Mouse (Mus musculus): Measurements from ENCODE around the gene Rnf225. TPM values are rescaled to one million over a fixed set of nuclear protein-coding genes. Genes with fewer than 3 reads are reported as not detected.

Gene Rnf225
- total and polyA plus RNA-seq, 2 experiments from 2014 or later: 0.19 TPM; not detected in 1

GRCm38 (mm10) chr7:12887585-12887984 is 39.6 kb upstream of the Rnf225 start:
- Histone ChIP-seq H3K36me3 (replicated peaks; ENCODE audit: control insufficient read depth, insufficient read depth, low read length) (peaks cover 61% of the 10 kb centered on the region), H3K9ac (replicated peaks; ENCODE audit: low read depth, low read length) (no peak overlapping the region), H3K4me3 (ENCODE audit: low read depth, low read length) (no peak overlapping the region), H3K4me1 (ENCODE audit: control insufficient read depth, insufficient read depth) (no peaks in the 10 kb centered on the region), H3K4me2 (ENCODE audit: low read depth, low read length) (no peak overlapping the region), H3K27ac (ENCODE audit: low read depth) (no peak overlapping the region), H3K9me3 (replicated peaks; ENCODE audit: control insufficient read depth, low read length) (no peaks in the 10 kb centered on the region), H3K27me3 (ENCODE audit: control insufficient read depth, insufficient read depth, low read length) (no peaks in the 10 kb centered on the region)
- ATAC-seq (ENCODE audit: insufficient read depth, low read depth): no peak
- WGBS: 92% methylated on average over 5 of the region's 5 CpGs
- TF ChIP-seq CTCF (IDR thresholded peaks at IDR 0.05; ENCODE audit: low read depth): no peak
- TF ChIP-seq EP300 (IDR thresholded peaks at IDR 0.05; ENCODE audit: low read depth): no peak
- no peak for DNase-seq (ENCODE audit: low spot score)

GRCm38 (mm10) chr7:12890928-12891327 is 36.3 kb upstream of the Rnf225 start:
- no peak for TF ChIP-seq EP300 (IDR thresholded peaks at IDR 0.05; ENCODE audit: low read depth)
- no peak overlapping the region for H3K4me2 ChIP-seq (ENCODE audit: low read depth, low read length)
- H3K36me3 ChIP-seq (replicated peaks; ENCODE audit: control insufficient read depth, insufficient read depth, low read length): peaks cover 44% of the 10 kb centered on the region
- H3K27me3 ChIP-seq (ENCODE audit: control insufficient read depth, insufficient read depth, low read length): no peaks in the 10 kb centered on the region
- no peaks in the 10 kb centered on the region for H3K4me1 ChIP-seq (ENCODE audit: control insufficient read depth, insufficient read depth)
- DNase-seq (ENCODE audit: low spot score) (no peak), ATAC-seq (ENCODE audit: insufficient read depth, low read depth) (no peak)
- no peak overlapping the region for H3K9ac ChIP-seq (replicated peaks; ENCODE audit: low read depth, low read length)
- 84% methylated on average over 14 of the region's 14 CpGs for WGBS
- no peak overlapping the region for H3K4me3 ChIP-seq (ENCODE audit: low read depth, low read length)
- H3K9me3 ChIP-seq (replicated peaks; ENCODE audit: control insufficient read depth, low read length): no peaks in the 10 kb centered on the region
- H3K27ac ChIP-seq (ENCODE audit: low read depth): no peak overlapping the region

DNA sequence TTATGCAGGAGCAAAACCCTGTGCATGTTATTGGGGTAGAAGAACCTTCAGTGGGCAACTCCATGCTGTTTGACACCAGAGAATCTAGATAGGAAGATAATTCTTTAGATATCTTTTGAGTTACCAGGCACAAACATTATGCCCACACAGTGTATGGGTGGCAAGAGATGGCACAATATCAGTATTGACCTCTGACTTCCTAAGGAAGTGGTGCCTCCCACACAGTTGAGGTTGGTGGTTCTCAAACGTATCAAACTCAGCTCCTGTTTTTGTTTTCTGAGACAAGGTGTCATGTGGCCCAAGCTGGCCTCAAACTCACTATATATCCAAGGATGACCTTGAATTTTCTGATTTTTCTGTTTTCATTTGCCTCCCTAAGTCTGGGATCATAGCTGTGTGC is 35.9 kb upstream of the Rnf225 start:
- TF ChIP-seq EP300 (IDR thresholded peaks at IDR 0.05; ENCODE audit: low read depth) (no peak), CTCF (IDR thresholded peaks at IDR 0.05; ENCODE audit: low read depth) (no peak)
- peaks cover 40% of the 10 kb centered on the region for H3K36me3 ChIP-seq (replicated peaks; ENCODE audit: control insufficient read depth, insufficient read depth, low read length)
- H3K9ac ChIP-seq (replicated peaks; ENCODE audit: low read depth, low read length): no peak overlapping the region
- ATAC-seq (ENCODE audit: insufficient read depth, low read depth) (no peak), DNase-seq (ENCODE audit: low spot score) (no peak)
- H3K4me2 ChIP-seq (ENCODE audit: low read depth, low read length): no peak overlapping the region
- no peaks in the 10 kb centered on the region for H3K4me1 ChIP-seq (ENCODE audit: control insufficient read depth, insufficient read depth)
- 53% methylated on average over 1 of the region's 1 CpGs for WGBS
- H3K27ac ChIP-seq (ENCODE audit: low read depth): no peak overlapping the region
- H3K27me3 ChIP-seq (ENCODE audit: control insufficient read depth, insufficient read depth, low read length): no peaks in the 10 kb centered on the region
- H3K4me3 ChIP-seq (ENCODE audit: low read depth, low read length): no peak overlapping the region
- H3K9me3 ChIP-seq (replicated peaks; ENCODE audit: control insufficient read depth, low read length): no peaks in the 10 kb centered on the region

- Histone ChIP-seq H3K9ac (replicated peaks; ENCODE audit: low read depth, low read length) (peak within 1 kb of the TSS; percentile 58), H3K4me2 (ENCODE audit: low read depth, low read length) (peak within 1 kb of the TSS; percentile 66), H3K9me3 (replicated peaks; ENCODE audit: control insufficient read depth, low read length) (no peaks in the 10 kb centered on the region), H3K4me3 (ENCODE audit: low read depth, low read length) (peak within 1 kb of the TSS; percentile 77), H3K27me3 (ENCODE audit: control insufficient read depth, insufficient read depth, low read length) (no peaks in the 10 kb centered on the region), H3K36me3 (replicated peaks; ENCODE audit: control insufficient read depth, insufficient read depth, low read length) (peaks cover 4% of the 10 kb centered on the region; the same call in 1 of the 2 replicates), H3K4me1 (ENCODE audit: control insufficient read depth, insufficient read depth) (peaks cover 7% of the 10 kb centered on the region), H3K27ac (ENCODE audit: low read depth) (peak within 1 kb of the TSS; percentile 62)
- peak; percentile 100 for ATAC-seq (ENCODE audit: insufficient read depth, low read depth)
- peak; percentile 95 for DNase-seq (ENCODE audit: low spot score)
- WGBS: 5% methylated on average over 36 of the region's 36 CpGs
- no peak for TF ChIP-seq CTCF (IDR thresholded peaks at IDR 0.05; ENCODE audit: low read depth)
- no peak for TF ChIP-seq EP300 (IDR thresholded peaks at IDR 0.05; ENCODE audit: low read depth)
Measured at GRCm38 (mm10) chr7:12897655-12898410, 29.4 kb upstream of the Rnf225 start, which contains the start of gene Zscan22. Gene Zscan22 (plus strand): TSS chr7:12897815.

DNA sequence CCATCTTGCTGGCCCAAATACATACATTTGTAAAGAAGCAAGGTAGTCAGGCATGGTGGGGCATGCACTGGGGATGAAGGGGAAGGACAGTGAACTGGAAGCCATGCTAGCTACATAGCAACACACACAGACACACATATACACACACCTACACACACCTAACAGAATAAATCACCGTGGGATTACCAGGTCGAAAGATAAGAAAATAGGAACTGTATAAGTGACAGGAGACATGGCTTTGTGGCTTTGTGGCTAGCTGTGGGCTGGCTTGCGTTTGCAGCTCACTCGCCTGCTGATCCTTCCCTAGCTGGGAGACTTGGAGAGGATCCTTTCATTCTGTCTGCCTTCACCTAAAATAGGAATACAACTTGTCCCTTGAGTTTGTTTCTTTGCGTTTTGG is 25.7 kb upstream of the Rnf225 start:
- Histone ChIP-seq H3K4me1 (ENCODE audit: control insufficient read depth, insufficient read depth) (peaks cover 7% of the 10 kb centered on the region), H3K4me2 (ENCODE audit: low read depth, low read length) (no peak overlapping the region), H3K27ac (ENCODE audit: low read depth) (no peak overlapping the region), H3K4me3 (ENCODE audit: low read depth, low read length) (no peak overlapping the region), H3K36me3 (replicated peaks; ENCODE audit: control insufficient read depth, insufficient read depth, low read length) (peaks cover 14% of the 10 kb centered on the region), H3K27me3 (ENCODE audit: control insufficient read depth, insufficient read depth, low read length) (no peaks in the 10 kb centered on the region), H3K9me3 (replicated peaks; ENCODE audit: control insufficient read depth, low read length) (no peaks in the 10 kb centered on the region), H3K9ac (replicated peaks; ENCODE audit: low read depth, low read length) (no peak overlapping the region)
- 85% methylated on average over 5 of the region's 5 CpGs for WGBS
- ATAC-seq (ENCODE audit: insufficient read depth, low read depth) (no peak), DNase-seq (ENCODE audit: low spot score) (no peak)
- TF ChIP-seq EP300 (IDR thresholded peaks at IDR 0.05; ENCODE audit: low read depth) (no peak), CTCF (IDR thresholded peaks at IDR 0.05; ENCODE audit: low read depth) (no peak)

DNA sequence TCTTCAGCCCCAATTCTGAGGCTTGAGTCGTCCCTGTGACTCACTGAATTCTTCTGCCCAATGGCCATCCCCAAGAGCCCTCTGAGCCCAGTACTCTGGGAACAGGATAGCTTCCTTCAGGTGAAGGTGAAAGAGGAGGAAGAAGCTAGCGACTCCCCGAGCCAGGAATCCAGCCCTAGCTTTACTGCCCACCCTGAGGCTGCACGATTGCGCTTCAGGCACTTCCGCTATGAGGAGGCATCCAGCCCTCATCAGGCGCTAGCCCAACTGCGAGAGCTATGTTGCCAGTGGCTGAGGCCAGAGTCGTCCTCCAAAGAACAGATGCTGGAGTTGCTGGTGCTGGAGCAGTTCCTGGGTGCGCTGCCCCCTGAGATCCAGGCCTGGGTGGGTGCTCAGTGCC is 23.6 kb upstream of the Rnf225 start:
- H3K36me3 ChIP-seq (replicated peaks; ENCODE audit: control insufficient read depth, insufficient read depth, low read length): peaks cover 35% of the 10 kb centered on the region
- no peak overlapping the region for H3K4me3 ChIP-seq (ENCODE audit: low read depth, low read length)
- 54% methylated on average over 10 of the region's 10 CpGs for WGBS
- no peak overlapping the region for H3K27ac ChIP-seq (ENCODE audit: low read depth)
- no peaks in the 10 kb centered on the region for H3K9me3 ChIP-seq (replicated peaks; ENCODE audit: control insufficient read depth, low read length)
- H3K4me1 ChIP-seq (ENCODE audit: control insufficient read depth, insufficient read depth): peaks cover 2% of the 10 kb centered on the region
- no peaks in the 10 kb centered on the region for H3K27me3 ChIP-seq (ENCODE audit: control insufficient read depth, insufficient read depth, low read length)
- TF ChIP-seq CTCF (IDR thresholded peaks at IDR 0.05; ENCODE audit: low read depth): no peak
- no peak for TF ChIP-seq EP300 (IDR thresholded peaks at IDR 0.05; ENCODE audit: low read depth)
- no peak overlapping the region for H3K4me2 ChIP-seq (ENCODE audit: low read depth, low read length)
- no peak overlapping the region for H3K9ac ChIP-seq (replicated peaks; ENCODE audit: low read depth, low read length)
- ATAC-seq (ENCODE audit: insufficient read depth, low read depth): no peak
- no peak for DNase-seq (ENCODE audit: low spot score)
